Comparison of ENCODE assay signal across 12 mouse cellular contexts in the genomic region with DNA sequence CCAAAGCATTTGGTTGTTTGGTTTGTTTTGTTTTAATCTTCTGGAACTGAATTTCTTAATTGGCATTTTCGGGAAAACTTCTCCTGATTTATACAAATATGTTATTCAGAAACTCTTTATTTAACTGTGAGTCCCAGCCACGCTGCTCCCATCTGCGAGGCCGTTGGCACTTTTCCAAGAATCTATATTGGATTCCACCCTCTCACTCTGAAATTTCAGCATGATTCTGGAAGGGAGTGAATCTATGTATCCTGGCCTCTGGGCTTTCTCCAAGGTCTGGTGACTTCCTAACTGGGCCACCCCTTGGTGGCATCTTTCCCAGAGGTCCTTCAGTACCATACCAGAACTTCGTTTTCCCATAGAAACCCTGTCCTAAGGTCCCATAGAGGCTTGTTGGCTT. TPM values are rescaled to one million over a fixed set of nuclear protein-coding genes. Genes with fewer than 3 reads are reported as not detected.
A peak's percentile ranks its signal among the peaks of the same experiment; 100 is the strongest.
DNase-seq lines count a peak whose midpoint lies in the region; ATAC-seq lines count a peak whose summit lies in the region.
"Had no signal": no experiment of that assay in that cellular context is flagged by ENCODE, and none has a peak within 500 bp of the region (broad histone marks: within the 10 kb centered on the region; RNA-seq: fewer than 3 reads in every experiment).

No protein-coding gene starts in this region.

- ATAC-seq in frontal cortex, adult (ENCODE audit: low TSS enrichment) = peak; percentile 83
- ATAC-seq: forebrain, embryonic 15.5 days had no signal

- DNase-seq in left cerebral cortex, adult 11 months (ENCODE audit: low spot score) = peak; percentile 40
- no peak for DNase-seq in left cerebral cortex, postnatal 4 days
- DNase-seq in layer of hippocampus, adult 9-11 months = peak; percentile 58
- peak; percentile 55 for DNase-seq in right cerebral cortex, postnatal 25 days
- no peak for DNase-seq in adrenal gland, postnatal 10 days
- DNase-seq in yolk sac, embryonic 10.5 days (ENCODE audit: low spot score) = no peak
- DNase-seq: heart, postnatal 10 days; kidney, adult 8-10 months; liver, embryonic 13.5 days; thymus, postnatal 14 days had no signal

- intact Hi-C loops in left cerebral cortex, postnatal 4 days (cut with DNase I) = no loop called here

RNA-seq across cellular contexts. Expression of a gene that starts 40.7 kb away (rescaled TPM):
- total RNA-seq in left cerebral cortex, postnatal 4 days (2021) = 10 to 100 TPM; 31.7 to 33.5 TPM
- total RNA-seq in adrenal gland, postnatal 10 days (2021) = 10 to 100 TPM; 33.8 to 43.0 TPM

RNA-seq across cellular contexts. Expression of a gene that starts 40.7 kb away (rescaled TPM):
- 10 to 100 TPM; 28.3 to 28.7 TPM for total RNA-seq in left cerebral cortex, postnatal 4 days (2021)
- 10 to 100 TPM; 51.6 to 56.7 TPM for total RNA-seq in adrenal gland, postnatal 10 days (2021)

Comparison
In these comparisons a context has a peak if more than half of its experiments do, and no peak if none do; other contexts are left out.
1. DNase-seq: peak in left cerebral cortex, adult 11 months (single experiment), layer of hippocampus, adult 9-11 months (single experiment) and right cerebral cortex, postnatal 25 days (single experiment); none in left cerebral cortex, postnatal 4 days (single experiment), adrenal gland, postnatal 10 days (single experiment) and yolk sac, embryonic 10.5 days (single experiment).